Mouse (Mus musculus): ENCODE data around the gene Aldh1a3.

Aldh1a3 gene

GRCm38 (mm10) chr7:66369934-66370445 is 57.3 kb downstream of the Aldh1a3 start:
- DNase-seq (ENCODE audit: low spot score in 2 of 2), result no peak

GRCm38 (mm10) chr7:66369071-66369933 is 58.0 kb downstream of the Aldh1a3 start:
- DNase-seq (ENCODE audit: low spot score in 2 of 2), result no peak

- no peak for DNase-seq (ENCODE audit: low spot score in 2 of 2)
Observed at GRCm38 (mm10) chr7:66365904-66366303, 61.4 kb downstream of the Aldh1a3 start, which contains the start of gene Gm10974. Gene Gm10974 (plus strand): TSS chr7:66365905.

DNA sequence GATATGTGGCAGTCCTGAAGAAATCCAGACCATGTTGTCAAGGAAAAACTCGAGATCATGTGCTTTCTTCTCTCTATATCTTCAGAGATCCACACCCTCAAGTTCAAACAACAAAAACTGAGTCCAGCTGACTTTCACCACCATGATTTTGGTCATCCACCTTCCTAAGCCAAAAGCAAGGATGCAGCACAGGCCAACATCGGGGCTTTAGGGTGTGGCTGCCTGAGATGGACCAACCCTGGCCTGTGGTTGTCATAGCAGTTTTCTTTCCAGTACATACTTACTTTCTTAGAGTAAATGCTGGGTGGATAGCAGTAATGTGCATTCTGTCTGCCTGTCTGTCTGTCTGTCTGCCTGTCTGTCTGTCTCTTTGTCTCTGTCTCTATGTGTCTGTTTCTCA is 61.9 kb downstream of the Aldh1a3 start:
- no peak for DNase-seq (ENCODE audit: low spot score in 2 of 2)

- no peak for DNase-seq (ENCODE audit: low spot score in 2 of 2)
Observed at GRCm38 (mm10) chr7:66364491-66364890, 62.8 kb downstream of the Aldh1a3 start.

DNA sequence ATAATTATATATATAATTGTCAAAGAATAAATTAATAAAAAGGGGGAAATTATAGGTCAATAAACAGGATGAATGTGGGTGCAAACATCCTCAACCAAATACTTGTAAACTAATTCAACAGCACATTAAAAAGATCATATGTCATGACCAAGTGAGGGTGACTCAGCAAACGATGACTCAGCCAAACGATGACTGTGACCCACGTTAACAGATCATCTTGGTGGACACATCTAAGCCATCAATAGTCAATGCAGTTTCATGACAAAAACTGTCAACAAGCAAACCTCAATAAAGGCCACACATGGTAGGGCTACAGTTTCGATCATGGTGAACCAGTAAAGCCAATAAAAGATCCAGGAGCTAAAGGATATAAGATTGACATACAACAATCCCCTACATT is 68.3 kb downstream of the Aldh1a3 start:
- DNase-seq (ENCODE audit: low spot score in 2 of 2), result no peak

- no peak for DNase-seq (ENCODE audit: low spot score in 2 of 2)
Observed at GRCm38 (mm10) chr7:66358461-66358860, 68.9 kb downstream of the Aldh1a3 start.

- no peak for DNase-seq (ENCODE audit: low spot score in 2 of 2)
Observed at GRCm38 (mm10) chr7:66355791-66356522, 71.4 kb downstream of the Aldh1a3 start.

- no peak for DNase-seq (ENCODE audit: low spot score in 2 of 2)
Observed at GRCm38 (mm10) chr7:66354911-66355310, 72.4 kb downstream of the Aldh1a3 start.

DNA sequence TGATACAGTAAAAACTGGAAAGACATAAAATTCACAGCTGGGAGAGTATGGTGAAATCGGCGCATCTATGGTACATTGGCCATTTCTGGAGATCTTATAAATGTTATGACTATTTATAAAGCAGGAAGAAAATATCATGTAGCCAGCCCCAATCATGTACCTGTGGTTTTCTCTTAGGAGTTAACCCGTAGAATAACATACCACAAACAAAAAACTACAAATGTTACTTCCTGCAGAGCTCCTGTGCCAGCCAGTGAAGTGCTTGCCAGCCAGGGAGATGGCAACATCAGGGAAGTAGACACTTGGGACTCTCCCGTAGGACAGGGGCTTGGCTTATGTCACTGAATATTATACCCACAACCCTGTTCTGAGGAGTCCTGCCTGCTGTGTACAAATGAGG is 76.2 kb downstream of the Aldh1a3 start:
- no peak for DNase-seq (ENCODE audit: low spot score in 2 of 2)

GRCm38 (mm10) chr7:66349670-66350069 is 77.6 kb downstream of the Aldh1a3 start:
- no peak for DNase-seq (ENCODE audit: low spot score in 2 of 2)

DNA sequence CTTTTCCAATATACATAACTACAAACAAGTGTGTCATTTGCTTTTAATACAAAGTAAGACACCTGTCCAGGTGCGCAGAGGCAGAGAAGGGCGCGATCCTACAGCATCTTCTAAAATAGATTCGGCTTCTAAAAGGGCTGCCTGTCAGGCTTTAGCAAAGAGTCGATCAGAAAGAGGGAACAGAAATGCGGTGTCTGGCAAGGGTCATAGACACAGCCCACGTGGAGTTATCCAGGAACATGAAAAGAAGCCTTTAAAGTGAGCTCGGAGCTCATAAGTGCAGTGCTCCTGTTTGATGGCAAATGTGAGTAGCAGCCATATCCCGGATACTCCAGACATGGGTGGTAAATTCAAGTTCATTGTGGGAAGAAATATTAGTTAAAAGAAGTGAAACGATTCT is 78.7 kb downstream of the Aldh1a3 start:
- no peak for DNase-seq (ENCODE audit: low spot score in 2 of 2)

- no peak for DNase-seq (ENCODE audit: low spot score in 2 of 2)
Observed at GRCm38 (mm10) chr7:66346959-66347663, 80.2 kb downstream of the Aldh1a3 start.

- DNase-seq (ENCODE audit: low spot score in 2 of 2), result no peak
Observed at GRCm38 (mm10) chr7:66343307-66343706, 84.0 kb downstream of the Aldh1a3 start.

DNA sequence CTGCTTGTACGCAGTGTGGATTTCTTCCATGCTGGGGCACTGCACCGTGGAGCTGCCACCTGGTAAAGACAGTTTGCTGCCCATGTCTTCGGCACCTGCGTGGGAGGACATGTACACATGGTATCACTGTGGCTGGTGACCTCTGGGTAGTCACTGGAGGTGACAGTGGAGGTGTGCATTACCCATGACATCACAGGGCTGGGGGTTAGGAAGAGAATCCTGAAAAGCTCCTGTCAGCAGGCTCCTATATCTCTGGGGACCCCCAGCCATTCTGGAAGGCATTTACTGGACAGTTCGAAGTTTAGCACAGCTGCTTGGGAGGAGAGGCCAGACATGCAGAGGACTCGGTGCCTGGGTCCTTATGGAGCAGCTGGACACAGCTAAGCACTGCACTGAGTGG is 84.5 kb downstream of the Aldh1a3 start:
- DNase-seq (ENCODE audit: low spot score in 2 of 2), result no peak

DNA sequence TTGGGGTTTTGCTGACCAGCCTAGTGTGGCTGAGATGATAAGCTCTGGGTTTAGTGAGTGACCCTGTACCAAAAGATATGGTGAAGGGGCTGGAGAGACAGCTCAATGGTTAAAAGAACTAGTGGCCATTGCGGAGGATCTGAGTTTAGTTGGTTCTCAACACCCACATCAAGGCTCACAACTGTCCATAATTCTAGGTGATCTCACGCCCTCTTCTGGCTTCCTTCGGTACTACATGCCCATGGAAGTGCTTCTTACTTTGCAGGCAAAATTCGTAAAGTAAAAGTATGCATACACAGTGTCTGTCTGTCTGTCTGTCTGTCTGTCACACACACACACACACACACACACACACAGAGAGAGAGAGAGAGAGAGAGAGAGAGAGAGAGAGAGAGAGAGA is 85.0 kb downstream of the Aldh1a3 start:
- DNase-seq (ENCODE audit: low spot score in 2 of 2), result peak; percentile 27 to 67
